Mouse (Mus musculus) neural tube, embryonic 12.5 days (tissue): ENCODE results near the gene Atxn1. TPM values are rescaled to one million over a fixed set of nuclear protein-coding genes. Genes with fewer than 3 reads are reported as not detected.

Experiments
- ATAC-seq: fragments of 200-750 bp; cut with Nextera tagmentation; 2 replicates; pipeline ENCODE4 v1.8.0; 2017; ENCODE audit warnings: low read depth, mild to moderate bottlenecking, moderate TSS enrichment, moderate library complexity; ENCODE audit not compliant: low FRiP score
- H3K27ac ChIP-seq: fragments of 300-500 bp; sonication (generic); 2 replicates; pipeline ENCODE4 v1.5.1; 2016
- H3K27me3 ChIP-seq: fragments of 300-500 bp; sonication (generic); replicated peaks from 2 replicates; pipeline ENCODE4 v1.6.1; 2016; ENCODE audit warnings: mild to moderate bottlenecking
- H3K36me3 ChIP-seq: fragments of 300-500 bp; sonication (generic); 2 replicates; pipeline ENCODE4 v1.6.1; 2016; ENCODE audit warnings: mild to moderate bottlenecking
- H3K4me1 ChIP-seq: fragments of 300-500 bp; sonication (generic); 2 replicates; pipeline ENCODE4 v1.6.1; 2016
- H3K4me2 ChIP-seq: fragments of 300-500 bp; sonication (generic); replicated peaks from 2 replicates; pipeline ENCODE4 v1.6.1; 2016; ENCODE audit warnings: mild to moderate bottlenecking
- H3K4me3 ChIP-seq: fragments of 300-500 bp; sonication (generic); 2 replicates; pipeline ENCODE4 v1.5.1; 2016
- H3K9ac ChIP-seq: fragments of 300-500 bp; sonication (generic); 2 replicates; pipeline ENCODE4 v1.6.1; 2016; ENCODE audit warnings: mild to moderate bottlenecking
- H3K9me3 ChIP-seq: fragments of 300-500 bp; sonication (generic); 2 replicates; pipeline ENCODE4 v1.6.1; 2016; ENCODE audit warnings: mild to moderate bottlenecking
- WGBS: fragments of 180-500 bp; shearing (Covaris S2); methylation state at CpG from one replicate; pipeline ENCODE4 v1.1.7; 2016; 5-methylcytosine and 5-hydroxymethylcytosine counted together
- polyA plus RNA-seq: library from polyadenylated mRNA; unstranded; fragments of >200 nt; fragmentation: Nextera tagmentation; extraction: Ambion mirVana; gene quantifications from 2 replicates; pipeline ENCODE4 v1.2.1, GENCODE M21; 2016

Atxn1 gene
- 3.4 and 4.2 TPM in 2 replicates for polyA plus RNA-seq

DNA sequence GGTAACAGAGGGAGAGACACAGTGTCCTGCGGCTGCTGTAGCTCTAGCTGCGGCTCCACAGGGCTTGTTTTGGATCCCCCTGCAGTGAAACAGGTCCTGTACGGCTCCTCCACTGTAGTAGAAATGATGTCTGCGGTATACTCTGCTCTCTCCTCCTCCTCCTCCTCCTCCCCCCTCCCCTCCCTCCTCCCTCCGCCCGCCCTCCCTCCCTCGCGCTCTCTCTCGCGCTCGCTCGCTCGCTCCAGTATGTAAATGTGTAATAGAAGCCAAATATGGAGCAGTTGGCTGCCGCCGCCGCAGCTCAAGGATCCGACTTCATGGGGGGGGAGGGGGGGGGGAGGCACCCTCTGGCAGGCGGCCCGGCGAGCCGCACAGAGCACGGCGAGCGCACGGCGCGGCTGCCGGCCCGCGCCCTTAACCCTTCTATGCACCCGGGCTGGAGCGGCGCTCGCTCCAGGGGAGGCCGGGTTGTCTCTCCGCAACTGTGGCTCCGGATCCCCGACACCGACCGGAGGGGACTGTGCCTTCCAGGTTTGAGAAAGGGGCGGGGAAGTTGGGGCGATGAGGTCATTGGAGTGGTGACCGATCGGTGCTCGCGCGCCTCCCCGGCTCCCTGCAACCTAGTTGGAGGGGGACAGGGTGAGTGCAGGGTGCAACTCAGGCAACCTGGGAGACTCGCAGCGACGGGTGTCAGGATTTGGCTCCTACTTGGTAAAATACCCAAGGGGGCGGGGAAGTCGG is at the start of gene Atxn1:
Gene Atxn1, minus strand, starts transcription at position 156 of the 741 bp plus-strand sequence.
- H3K4me1 ChIP-seq = peaks cover 32% of the 10 kb centered on the region
- 0% methylated on average over 42 of the region's 53 CpGs for WGBS
- peak; percentile 72 for ATAC-seq
- no peaks in the 10 kb centered on the region for H3K27me3 ChIP-seq
- H3K9me3 ChIP-seq = no peaks in the 10 kb centered on the region
- H3K27ac ChIP-seq = peak within 1 kb of the TSS; percentile 93
- H3K4me3 ChIP-seq = peak within 1 kb of the TSS; percentile 88
- H3K9ac ChIP-seq = peak within 1 kb of the TSS; percentile 85
- no peaks in the 10 kb centered on the region for H3K36me3 ChIP-seq
- H3K4me2 ChIP-seq = peak within 1 kb of the TSS; percentile 90

DNA sequence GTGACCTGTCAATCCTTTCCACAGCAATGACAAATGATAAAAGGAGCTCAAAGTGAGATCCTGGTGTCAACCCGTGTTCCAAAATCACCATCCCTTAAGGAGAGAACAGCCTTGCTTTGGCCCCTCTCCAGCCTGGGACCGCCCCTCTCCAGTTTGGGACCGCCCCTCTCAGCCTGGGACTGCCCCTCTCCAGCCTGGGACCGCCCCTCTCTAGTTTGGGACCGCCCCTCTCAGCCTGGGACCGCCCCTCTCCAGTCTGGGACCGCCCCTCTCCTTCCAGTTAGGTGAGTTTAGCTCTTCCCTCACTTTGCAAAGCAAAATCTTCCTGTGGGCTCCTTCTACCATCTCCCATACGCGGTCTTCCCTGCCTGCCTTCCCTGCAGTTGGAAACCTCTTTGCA is 46.4 kb upstream of the Atxn1 start:
- no peak overlapping the region for H3K4me2 ChIP-seq
- no peak overlapping the region for H3K4me3 ChIP-seq
- H3K9me3 ChIP-seq = no peaks in the 10 kb centered on the region
- no peak overlapping the region for H3K27ac ChIP-seq
- peaks cover 16% of the 10 kb centered on the region for H3K4me1 ChIP-seq
- no peaks in the 10 kb centered on the region; the same call in 1 of the 2 replicates for H3K27me3 ChIP-seq
- ATAC-seq = no peak
- no peaks in the 10 kb centered on the region for H3K36me3 ChIP-seq
- WGBS = 35% methylated on average over 9 of the region's 9 CpGs
- H3K9ac ChIP-seq = no peak overlapping the region

DNA sequence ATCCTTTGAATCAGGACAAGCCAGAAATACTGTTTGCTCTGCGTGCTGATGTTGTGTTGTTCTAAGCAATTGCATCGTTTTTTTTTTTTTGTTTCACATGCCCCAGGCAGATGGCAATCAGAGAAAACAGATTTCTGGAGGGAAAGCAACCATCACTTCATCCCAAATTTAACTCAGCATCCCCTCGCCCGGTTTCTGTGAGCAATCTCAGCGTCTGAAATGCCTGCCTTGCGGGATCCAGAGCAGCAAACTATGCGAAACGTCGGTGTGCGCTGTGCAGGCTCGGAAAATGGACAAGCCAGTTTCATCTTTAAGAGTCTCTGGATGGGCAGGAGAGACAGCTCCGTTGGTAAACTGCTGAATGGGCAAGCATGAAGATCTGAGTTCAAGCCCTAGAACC is 45.3 kb upstream of the Atxn1 start:
- Histone ChIP-seq H3K4me2 (no peak overlapping the region), H3K9ac (no peak overlapping the region), H3K4me3 (no peak overlapping the region), H3K4me1 (peaks cover 22% of the 10 kb centered on the region), H3K27me3 (no peaks in the 10 kb centered on the region; the same call in 1 of the 2 replicates), H3K9me3 (no peaks in the 10 kb centered on the region), H3K36me3 (no peaks in the 10 kb centered on the region), H3K27ac (no peak overlapping the region)
- 85% methylated on average over 12 of the region's 12 CpGs for WGBS
- ATAC-seq = no peak

DNA sequence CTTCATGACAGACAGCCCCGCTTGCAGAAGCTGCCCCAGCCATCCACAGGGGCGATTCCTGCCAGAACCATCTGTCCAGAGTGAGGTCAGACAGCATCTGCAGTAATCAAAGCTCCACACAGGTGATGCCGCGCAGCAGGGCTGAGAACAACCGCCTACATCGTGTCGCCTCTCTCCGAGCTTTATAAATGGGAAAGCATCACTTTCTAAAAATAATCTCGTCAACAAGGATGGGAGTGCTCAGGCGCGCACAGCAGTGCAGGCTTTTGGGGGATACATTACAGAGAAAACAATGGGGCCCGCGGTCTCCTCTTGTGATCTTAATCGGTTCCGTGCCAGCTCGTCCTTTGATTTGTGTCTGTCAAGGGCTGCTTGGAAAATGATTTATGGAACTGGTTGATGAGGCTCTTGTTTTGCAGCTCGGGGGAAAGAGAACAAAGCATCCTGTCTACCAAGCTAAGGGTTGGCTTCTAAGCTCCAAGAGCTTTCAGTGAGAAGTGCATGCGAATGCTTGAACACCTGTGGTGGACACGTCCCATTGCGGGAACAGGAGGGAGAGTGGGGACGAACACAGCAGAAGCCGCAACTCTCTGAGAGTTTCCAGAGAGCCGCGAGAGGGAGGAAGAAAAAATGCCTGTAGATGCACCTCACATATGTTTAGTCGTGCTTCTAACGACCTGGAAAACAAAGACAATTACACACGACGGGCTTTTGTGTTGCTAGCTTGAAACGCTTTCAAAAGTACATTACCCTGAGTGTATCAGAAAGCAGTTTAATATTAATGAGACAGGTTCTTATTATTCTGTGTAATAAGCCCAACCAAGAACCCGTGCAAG is 44.2 kb upstream of the Atxn1 start:
- Histone ChIP-seq H3K27me3 (no peaks in the 10 kb centered on the region; the same call in 1 of the 2 replicates), H3K36me3 (no peaks in the 10 kb centered on the region), H3K4me1 (peaks cover 22% of the 10 kb centered on the region), H3K4me3 (no peak overlapping the region), H3K27ac (no peak overlapping the region), H3K4me2 (peak overlapping the region; percentile 49), H3K9me3 (no peaks in the 10 kb centered on the region), H3K9ac (0 out of 2 replicates have a peak overlapping the region, but pooled peaks have one; percentile 21)
- WGBS = 6% methylated on average over 30 of the region's 30 CpGs
- peak; percentile 30; the same call in 1 of the 2 replicates for ATAC-seq

DNA sequence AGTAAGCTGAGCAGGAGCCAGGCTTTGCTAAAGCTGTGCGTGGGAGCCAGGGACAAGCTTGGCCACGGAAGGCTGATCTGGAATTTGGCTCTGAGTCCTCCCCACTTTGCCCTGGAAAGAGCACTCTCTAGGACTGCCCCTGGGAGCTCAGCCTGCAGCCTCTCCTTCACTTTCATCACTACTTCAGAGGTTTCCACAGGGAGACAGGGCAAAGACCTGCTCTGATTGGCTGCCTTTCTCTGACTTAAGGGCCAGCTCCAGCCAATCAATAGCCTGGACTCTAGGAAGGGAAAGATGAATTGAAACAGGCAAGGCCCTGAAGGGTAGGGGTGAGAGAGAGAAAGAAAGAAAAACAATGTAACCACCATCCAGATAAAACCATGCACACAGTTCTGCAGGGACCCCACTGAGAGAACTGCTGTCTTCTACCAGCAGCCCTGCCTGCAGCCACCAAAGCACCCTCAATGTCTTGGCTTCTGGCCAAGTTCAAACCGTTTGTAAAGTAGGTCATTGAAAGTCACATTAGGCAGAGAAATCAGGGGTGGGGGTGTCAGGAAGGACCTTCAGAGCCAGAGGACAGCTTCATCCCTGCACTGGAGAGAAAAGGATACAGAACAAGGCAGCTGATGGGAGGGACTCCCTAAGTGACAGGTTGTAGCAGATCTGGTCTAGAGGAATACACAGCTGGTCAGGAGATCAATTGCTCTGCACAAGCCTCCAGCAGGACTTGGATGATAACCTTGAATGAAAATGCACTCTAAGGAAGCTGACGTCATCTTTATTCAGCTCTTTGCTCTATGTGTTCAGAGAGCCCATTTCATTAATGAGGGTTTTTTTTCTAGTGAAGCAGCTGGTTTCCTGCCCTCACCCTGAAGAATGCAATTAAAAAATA is 41.6 kb upstream of the Atxn1 start:
- peaks cover 22% of the 10 kb centered on the region for H3K4me1 ChIP-seq
- no peaks in the 10 kb centered on the region for H3K36me3 ChIP-seq
- no peaks in the 10 kb centered on the region for H3K9me3 ChIP-seq
- H3K9ac ChIP-seq = no peak overlapping the region
- 11% methylated on average over 4 of the region's 4 CpGs for WGBS
- no peak overlapping the region for H3K4me3 ChIP-seq
- H3K27me3 ChIP-seq = no peaks in the 10 kb centered on the region; the same call in 1 of the 2 replicates
- ATAC-seq = peak; percentile 83
- H3K4me2 ChIP-seq = peak overlapping the region; percentile 38
- no peak overlapping the region for H3K27ac ChIP-seq

DNA sequence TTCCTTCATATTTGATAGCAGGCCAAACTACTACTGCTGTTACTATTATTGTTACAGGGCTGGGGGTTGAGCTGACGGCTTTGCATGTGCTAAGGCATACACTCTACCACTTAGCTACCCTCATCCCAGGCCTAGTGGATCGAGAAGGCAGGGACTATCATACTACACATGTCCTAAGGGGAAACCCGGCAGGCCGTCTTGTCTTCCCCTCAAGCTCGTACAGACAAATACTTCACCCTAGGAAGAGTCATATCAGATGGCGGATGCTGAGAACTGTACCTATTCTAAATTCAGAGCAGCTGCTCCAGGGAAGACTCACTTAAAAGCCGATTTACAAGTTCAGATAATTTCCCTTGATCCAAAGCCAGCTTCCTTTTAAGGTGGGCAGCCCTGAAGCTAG is 40.8 kb upstream of the Atxn1 start:
- no peak for ATAC-seq
- Histone ChIP-seq H3K4me1 (peaks cover 22% of the 10 kb centered on the region), H3K9me3 (no peaks in the 10 kb centered on the region), H3K4me3 (no peak overlapping the region), H3K36me3 (no peaks in the 10 kb centered on the region), H3K27ac (no peak overlapping the region), H3K9ac (no peak overlapping the region), H3K4me2 (0 out of 2 replicates have a peak overlapping the region, but pooled peaks have one; percentile 38), H3K27me3 (no peaks in the 10 kb centered on the region; the same call in 1 of the 2 replicates)
- 76% methylated on average over 7 of the region's 7 CpGs for WGBS

DNA sequence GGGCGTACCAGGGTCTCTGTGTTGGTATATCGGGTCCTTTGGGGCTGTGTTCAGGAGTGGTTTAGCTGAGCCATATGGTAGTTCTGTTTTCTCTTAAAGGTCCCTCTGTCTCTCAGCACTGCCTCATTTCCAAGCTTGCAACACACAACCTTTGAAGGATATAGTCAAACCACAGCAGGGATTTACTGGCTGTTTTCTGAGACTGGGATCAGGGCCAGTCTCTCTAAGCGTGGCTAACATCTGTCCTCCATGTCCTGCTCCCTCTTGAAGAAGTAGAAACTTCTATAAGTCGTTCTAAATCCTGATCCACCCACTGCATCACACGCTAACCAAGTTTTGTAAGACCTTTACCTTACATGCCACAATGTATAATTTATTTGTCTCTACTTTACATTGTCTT is 36.5 kb upstream of the Atxn1 start:
- Histone ChIP-seq H3K27ac (no peak overlapping the region), H3K9ac (no peak overlapping the region), H3K27me3 (no peaks in the 10 kb centered on the region), H3K4me1 (peaks cover 7% of the 10 kb centered on the region), H3K36me3 (no peaks in the 10 kb centered on the region), H3K9me3 (no peaks in the 10 kb centered on the region), H3K4me2 (no peak overlapping the region), H3K4me3 (no peak overlapping the region)
- 89% methylated on average over 5 of the region's 5 CpGs for WGBS
- ATAC-seq = no peak

DNA sequence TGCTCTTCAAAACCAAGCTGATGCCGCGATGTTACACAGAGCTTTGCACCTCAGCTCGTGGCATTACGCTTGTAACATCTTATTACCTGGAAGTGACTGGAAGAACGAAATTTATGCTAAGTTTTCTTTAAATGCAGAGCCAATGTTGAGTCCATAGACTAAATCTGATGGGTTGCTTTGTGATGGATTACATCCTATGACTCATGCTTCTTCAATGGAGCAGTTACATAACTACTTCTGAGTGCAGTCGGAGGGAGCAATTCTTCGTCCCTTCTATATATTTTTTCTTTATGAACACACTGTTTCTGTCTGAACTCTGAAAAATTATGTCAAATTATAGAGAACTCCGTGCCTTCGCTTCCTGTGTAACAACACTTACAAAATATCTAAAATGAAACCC is 28.1 kb upstream of the Atxn1 start:
- Histone ChIP-seq H3K27ac (no peak overlapping the region), H3K27me3 (no peaks in the 10 kb centered on the region), H3K9ac (no peak overlapping the region), H3K36me3 (no peaks in the 10 kb centered on the region), H3K9me3 (no peaks in the 10 kb centered on the region), H3K4me2 (no peak overlapping the region), H3K4me1 (no peaks in the 10 kb centered on the region), H3K4me3 (no peak overlapping the region)
- 91% methylated on average over 9 of the region's 9 CpGs for WGBS
- ATAC-seq = no peak

DNA sequence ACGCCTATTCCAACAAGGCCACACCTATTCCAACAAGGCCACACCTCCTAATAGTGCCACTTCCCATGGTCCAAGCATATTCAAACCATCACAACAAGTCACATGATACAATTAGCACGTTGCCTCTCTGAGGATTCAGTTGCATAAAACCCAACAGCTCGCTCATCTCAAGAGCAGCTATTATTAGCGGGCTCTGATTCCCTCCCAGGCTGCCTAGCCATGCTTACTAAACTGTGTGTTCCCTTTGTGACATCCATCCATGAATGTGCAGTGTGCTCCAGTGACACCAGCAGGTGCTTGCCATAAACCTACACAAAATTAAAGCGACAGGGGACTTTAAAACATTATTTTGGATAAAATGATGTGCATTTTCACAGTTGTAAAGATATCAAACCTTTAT is 25.7 kb upstream of the Atxn1 start:
- H3K9ac ChIP-seq = no peak overlapping the region
- no peaks in the 10 kb centered on the region for H3K36me3 ChIP-seq
- ATAC-seq = no peak
- WGBS = 77% methylated on average over 5 of the region's 5 CpGs
- H3K4me3 ChIP-seq = no peak overlapping the region
- no peak overlapping the region for H3K27ac ChIP-seq
- no peaks in the 10 kb centered on the region for H3K9me3 ChIP-seq
- no peaks in the 10 kb centered on the region for H3K4me1 ChIP-seq
- no peak overlapping the region for H3K4me2 ChIP-seq
- no peaks in the 10 kb centered on the region for H3K27me3 ChIP-seq

DNA sequence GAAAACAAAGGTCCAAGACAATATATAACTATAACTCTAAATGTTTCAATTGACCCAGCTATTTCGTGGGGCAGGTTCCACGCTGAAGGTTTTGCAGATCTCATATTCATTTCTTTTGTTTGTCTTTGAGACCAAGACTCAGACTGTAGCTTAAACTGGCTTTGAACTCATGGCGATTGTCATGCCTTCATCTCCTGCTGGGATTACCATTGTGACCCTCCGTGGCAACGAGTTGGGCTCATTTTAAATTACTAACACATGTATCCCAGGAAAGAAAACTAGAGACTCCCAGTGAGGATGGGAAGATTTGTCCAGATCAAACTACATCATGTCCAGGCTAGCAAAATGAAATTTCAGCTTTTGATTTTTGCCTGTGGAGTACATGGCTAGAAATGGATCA is 14.4 kb upstream of the Atxn1 start:
- Histone ChIP-seq H3K9me3 (no peaks in the 10 kb centered on the region), H3K36me3 (no peaks in the 10 kb centered on the region), H3K27ac (no peak overlapping the region), H3K27me3 (no peaks in the 10 kb centered on the region), H3K4me3 (no peak overlapping the region), H3K9ac (no peak overlapping the region), H3K4me1 (peaks cover under 1% of the 10 kb centered on the region; the same call in 1 of the 2 replicates), H3K4me2 (no peak overlapping the region)
- ATAC-seq = no peak
- WGBS = 30% methylated on average over 5 of the region's 5 CpGs

DNA sequence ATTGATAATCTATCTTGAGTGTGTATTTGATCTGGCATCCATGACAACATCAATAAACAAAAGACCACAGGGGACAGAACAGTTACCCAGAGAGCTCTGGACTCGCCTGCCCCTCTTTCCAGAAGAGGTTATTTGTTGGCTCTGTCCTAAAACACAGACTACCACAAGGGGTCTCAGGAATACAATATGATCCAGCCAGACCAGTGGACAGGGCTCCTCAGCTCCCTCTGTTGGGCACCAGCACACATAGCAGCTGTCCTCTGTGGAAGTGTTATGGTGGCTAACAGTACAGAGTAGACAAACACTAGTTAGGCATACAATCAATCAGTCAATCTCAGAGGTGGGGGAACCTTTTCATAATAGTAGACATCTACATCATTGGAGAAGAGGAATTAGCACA is 12.1 kb upstream of the Atxn1 start:
- Histone ChIP-seq H3K27ac (no peak overlapping the region), H3K9ac (no peak overlapping the region), H3K4me3 (no peak overlapping the region), H3K4me2 (no peak overlapping the region), H3K4me1 (peaks cover 3% of the 10 kb centered on the region; the same call in 1 of the 2 replicates), H3K9me3 (no peaks in the 10 kb centered on the region), H3K27me3 (no peaks in the 10 kb centered on the region), H3K36me3 (no peaks in the 10 kb centered on the region)
- no peak for ATAC-seq
- WGBS = 26% methylated on average over 1 of the region's 1 CpGs
